Mouse (Mus musculus) brain, embryonic 18.5 days (tissue): Measurements from ENCODE around the gene Rgs12.
A peak's percentile ranks its signal among the peaks of the same experiment; 100 is the strongest.

Source experiments
- DNase-seq: peaks from one replicate; pipeline ENCODE4 v3.0.0-alpha.2; 2012; ENCODE audit warnings: low read depth, low spot score

Gene Rgs12

DNA sequence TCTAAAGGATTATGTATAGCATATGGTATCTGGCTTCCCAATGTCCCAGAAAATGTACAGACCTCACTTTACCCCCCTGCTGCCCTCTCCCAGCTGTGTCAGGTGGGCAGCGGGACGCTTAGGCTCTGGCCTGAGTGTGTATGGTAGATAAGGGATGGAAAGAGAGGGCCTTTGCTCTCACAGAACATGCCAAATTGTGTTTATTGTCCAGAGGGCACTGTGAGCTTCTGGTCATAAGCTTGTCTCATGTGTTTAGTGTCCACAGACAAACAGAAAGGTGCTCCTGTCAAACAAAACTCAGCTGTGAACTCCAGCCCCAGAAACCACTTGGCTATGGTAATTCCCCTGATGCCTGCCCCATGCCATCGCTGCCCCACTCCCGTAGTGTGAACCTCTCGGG is 80.5 kb downstream of the Rgs12 start:
- no peak for DNase-seq

- no peak for DNase-seq
These were observed 83.8 kb downstream of the Rgs12 start for GRCm38 (mm10) chr5:35033068-35033467.

- no peak for DNase-seq
These were observed 84.4 kb downstream of the Rgs12 start for GRCm38 (mm10) chr5:35033619-35034018.

GRCm38 (mm10) chr5:35035141-35035540 is 85.9 kb downstream of the Rgs12 start:
- DNase-seq: no peak

DNA sequence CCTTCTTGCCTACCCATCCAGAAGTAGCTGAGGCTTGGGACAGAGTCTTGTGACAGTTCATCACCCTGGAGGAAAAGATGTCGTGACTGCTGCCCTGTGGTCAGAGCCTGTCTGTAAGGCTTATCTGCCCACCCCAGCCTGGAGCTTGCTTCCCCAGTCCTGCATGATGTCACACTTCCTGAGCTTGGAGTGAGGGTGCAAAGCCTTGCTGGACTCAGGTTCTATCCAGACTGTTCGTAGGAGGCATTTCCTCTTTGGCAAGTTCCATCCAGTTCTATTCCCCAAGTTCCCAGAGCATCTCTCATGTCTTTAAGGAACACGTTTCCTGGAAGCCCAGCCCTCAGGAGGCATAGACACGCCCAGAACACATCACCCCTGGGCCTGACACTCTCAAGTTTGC is 86.5 kb downstream of the Rgs12 start:
- DNase-seq: no peak

DNA sequence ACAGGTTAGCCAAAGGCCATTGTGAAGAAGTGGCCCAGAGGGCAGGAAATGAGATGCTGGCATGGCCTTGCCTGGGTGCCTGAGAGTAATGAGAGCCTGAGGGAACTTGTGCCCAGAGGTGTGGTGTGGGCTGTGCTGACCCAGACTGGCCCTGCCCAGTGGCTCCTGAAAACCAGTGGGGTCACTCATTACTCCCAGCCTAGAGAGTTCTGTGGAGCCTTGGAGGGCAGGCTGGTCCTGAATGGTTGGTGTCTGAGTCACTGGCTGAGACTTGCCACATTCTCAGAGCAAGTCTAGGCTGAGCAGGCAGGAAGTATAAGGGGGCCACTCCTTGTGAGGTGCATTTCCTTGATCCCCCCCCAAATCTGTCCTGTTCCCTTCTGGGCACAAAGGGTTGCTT is 88.2 kb downstream of the Rgs12 start:
- no peak for DNase-seq

GRCm38 (mm10) chr5:35041268-35041829 is 92.1 kb downstream of the Rgs12 start, which contains the start of gene Hgfac:
Gene Hgfac, plus strand, starts transcription at chr5:35041509.
- DNase-seq: no peak

- DNase-seq: no peak
These were observed 93.3 kb downstream of the Rgs12 start for GRCm38 (mm10) chr5:35042431-35043109.

DNA sequence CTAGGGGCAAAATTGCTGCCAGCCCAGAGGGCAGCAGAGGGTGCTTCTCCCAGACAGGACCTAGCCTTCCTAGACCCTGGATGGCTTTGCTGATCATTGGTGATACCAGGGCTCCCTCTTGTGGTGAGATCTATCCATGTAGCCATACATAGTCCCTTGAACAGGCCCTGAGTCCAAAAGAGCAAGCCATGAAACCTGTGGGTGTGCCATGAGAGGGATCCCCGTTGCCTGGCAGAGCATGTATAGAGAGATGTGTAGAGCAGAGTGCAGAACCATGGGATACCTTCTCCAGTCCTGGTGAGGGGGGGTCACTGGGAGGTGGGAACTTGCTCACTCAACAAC is 93.8 kb downstream of the Rgs12 start:
- peak; percentile 55 for DNase-seq

- no peak for DNase-seq
These were observed 101.3 kb downstream of the Rgs12 start for GRCm38 (mm10) chr5:35050541-35050940.

- no peak for DNase-seq
These were observed 105.4 kb downstream of the Rgs12 start for GRCm38 (mm10) chr5:35054628-35055027.

DNA sequence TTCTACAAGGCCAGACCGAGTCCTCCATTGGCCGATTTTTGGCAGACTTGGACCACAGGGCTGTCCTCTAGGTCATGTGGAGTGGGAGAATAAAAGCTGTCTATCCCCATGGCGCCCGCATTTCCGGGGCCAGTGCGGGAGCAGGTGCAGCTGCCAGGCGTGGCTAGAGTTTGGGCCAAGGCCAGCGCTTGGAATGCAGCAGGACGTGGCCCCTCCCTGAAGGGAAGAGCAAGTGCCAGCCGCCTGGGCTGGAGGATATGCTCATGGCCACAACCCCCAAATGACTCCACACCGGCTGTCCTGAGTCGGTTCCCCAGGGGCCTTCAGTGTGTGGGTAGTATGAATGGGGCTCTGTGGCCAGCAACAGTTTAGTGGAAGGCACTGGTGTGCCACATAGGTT is 105.8 kb downstream of the Rgs12 start:
- DNase-seq: no peak

GRCm38 (mm10) chr5:35056604-35057432 is 107.6 kb downstream of the Rgs12 start, which contains the start of gene Dok7:
Gene Dok7, plus strand, starts transcription at chr5:35056766.
- DNase-seq: no peak

DNA sequence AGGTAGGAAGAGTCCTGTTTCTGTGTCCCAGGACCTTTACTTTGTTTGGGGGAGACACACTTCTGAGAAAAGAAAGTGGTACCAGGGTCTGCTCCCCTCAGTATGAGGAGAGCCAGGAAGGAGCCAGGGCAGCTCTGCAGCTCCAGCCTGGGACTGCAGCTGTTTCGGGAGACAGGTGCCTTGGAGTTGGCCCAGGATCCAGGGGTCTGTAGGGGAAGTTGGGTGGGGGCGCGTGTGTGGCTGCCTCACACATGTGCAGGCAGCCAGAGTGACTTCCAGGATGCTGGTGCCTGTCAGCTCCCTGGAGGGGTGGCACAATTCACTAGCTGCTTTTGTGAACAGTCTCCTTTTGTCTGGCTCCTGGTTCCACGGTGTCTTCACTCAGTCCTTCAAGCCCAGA is 108.3 kb downstream of the Rgs12 start:
- no peak for DNase-seq

DNA sequence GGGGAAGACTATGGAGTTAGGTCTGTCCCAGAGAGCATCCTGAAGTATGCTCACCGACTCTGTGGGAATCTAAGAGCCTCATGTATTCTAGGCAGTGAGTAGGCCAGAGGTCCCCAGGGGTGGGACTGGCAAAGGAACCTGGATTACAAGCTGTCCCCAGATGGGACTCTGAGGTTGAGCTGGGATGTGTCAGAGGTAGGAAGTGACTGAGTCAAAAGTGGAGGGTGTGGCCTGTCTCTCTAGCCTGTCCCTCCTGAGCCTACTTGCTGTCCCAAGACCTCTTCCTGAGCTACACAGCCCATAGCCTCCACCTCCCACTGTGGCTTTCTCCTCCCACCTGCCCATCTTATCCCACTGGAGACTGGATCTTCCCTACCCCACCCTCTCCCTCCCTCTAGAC is 109.0 kb downstream of the Rgs12 start:
- DNase-seq: no peak

DNA sequence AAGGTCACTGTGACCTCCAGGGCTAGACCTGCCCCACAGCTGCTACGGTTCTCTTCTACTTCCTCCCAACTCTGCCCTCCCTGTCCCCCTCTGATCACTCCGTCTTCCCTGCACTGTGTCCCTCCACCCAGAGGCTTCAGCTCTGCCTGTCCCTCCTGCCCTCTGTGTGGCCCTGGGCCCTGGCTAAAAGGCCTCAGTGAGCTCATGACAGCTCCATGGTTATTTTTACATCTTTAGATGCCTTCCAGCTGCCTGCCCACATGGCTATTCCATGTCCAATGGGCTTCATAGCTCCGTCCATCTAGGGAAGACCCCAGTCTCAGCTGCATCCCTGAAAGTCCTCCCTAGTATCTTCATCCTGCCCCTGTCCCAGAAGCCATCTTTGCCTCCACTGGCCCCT is 110.9 kb downstream of the Rgs12 start:
- no peak for DNase-seq

GRCm38 (mm10) chr5:35069841-35070240 is 120.6 kb downstream of the Rgs12 start:
- DNase-seq: no peak

- no peak for DNase-seq
These were observed 121.1 kb downstream of the Rgs12 start for GRCm38 (mm10) chr5:35070314-35070713.

DNA sequence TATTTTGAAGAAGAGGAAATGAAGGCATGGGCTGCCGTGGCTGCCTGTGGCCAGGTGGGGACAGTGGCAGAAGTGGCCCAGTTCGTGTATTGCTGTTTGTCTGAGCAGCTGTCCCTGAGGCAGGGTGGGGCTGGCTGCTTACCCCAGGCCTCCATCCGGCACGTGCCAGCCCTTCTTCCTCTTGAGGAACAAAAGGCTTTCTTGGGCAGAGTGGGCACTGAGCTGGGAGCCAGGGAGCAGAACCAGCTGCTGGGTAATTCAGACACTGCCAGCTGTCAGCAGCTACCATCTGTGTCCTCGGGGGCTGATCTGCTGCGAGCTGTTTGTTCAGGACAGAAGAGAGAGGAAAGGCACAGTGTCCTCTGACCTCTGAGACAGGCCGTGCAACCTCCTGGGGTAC is 121.7 kb downstream of the Rgs12 start:
- no peak for DNase-seq

- no peak for DNase-seq
These were observed 122.6 kb downstream of the Rgs12 start for GRCm38 (mm10) chr5:35071855-35072254.

- DNase-seq: no peak
These were observed 124.0 kb downstream of the Rgs12 start for GRCm38 (mm10) chr5:35073235-35073634.

GRCm38 (mm10) chr5:35073992-35074391 is 124.7 kb downstream of the Rgs12 start:
- DNase-seq: no peak

GRCm38 (mm10) chr5:35076369-35076768 is 127.1 kb downstream of the Rgs12 start:
- no peak for DNase-seq
